Mouse (Mus musculus) spleen, adult 10 weeks (tissue): ENCODE data around the gene Tox3. TPM values are rescaled to one million over a fixed set of nuclear protein-coding genes. Genes with fewer than 3 reads are reported as not detected.

ENCODE experiments used
- polyA plus RNA-seq: library from polyadenylated mRNA; stranded (reverse); fragments of 350-450 nt; fragmentation: Illumina TruSeq; extraction: RNeasy Lipid Tissue Mini Kit (QIAGEN cat#74804); gene quantifications from one replicate; pipeline ENCODE4 v1.2.3, GENCODE M21; 2015; ENCODE audit warnings: low replicate concordance; ENCODE audit not compliant: insufficient read depth

The Tox3 gene
- 0.08 TPM for polyA plus RNA-seq

GRCm38 (mm10) chr8:90348178-90348925, at the start of gene Tox3:
Tox3 (minus strand) TSS chr8:90348343.

